Mouse (Mus musculus): Measurements from ENCODE around the gene Lman1l. TPM values are rescaled to one million over a fixed set of nuclear protein-coding genes. Genes with fewer than 3 reads are reported as not detected.
A peak's percentile ranks its signal among the peaks of the same experiment; 100 is the strongest.

Gene Lman1l
- polyA plus RNA-seq, 1 experiment from 2014 or later, result not detected

- H3K4me3 ChIP-seq (ENCODE audit: low read depth, low read length), result no peak overlapping the region
- no peak overlapping the region for H3K4me2 ChIP-seq (ENCODE audit: low read depth)
- H3K9me3 ChIP-seq (ENCODE audit: control insufficient read depth, low read length), result no peaks in the 10 kb centered on the region
- H3K27ac ChIP-seq (ENCODE audit: low read depth, low read length), result no peak overlapping the region
- no peaks in the 10 kb centered on the region for H3K27me3 ChIP-seq (ENCODE audit: control insufficient read depth, insufficient read depth, low read length)
- H3K9ac ChIP-seq (ENCODE audit: low read length), result no peak overlapping the region
- no peak for DNase-seq (ENCODE audit: low spot score)
- no peak for ATAC-seq (ENCODE audit: insufficient read depth, low FRiP score, low TSS enrichment)
- H3K4me1 ChIP-seq (ENCODE audit: control insufficient read depth, insufficient read depth, low read length), result peaks cover 8% of the 10 kb centered on the region
- peaks cover 9% of the 10 kb centered on the region for H3K36me3 ChIP-seq (ENCODE audit: control insufficient read depth, insufficient read depth, low read length)
- WGBS, result 45% methylated on average over 4 of the region's 4 CpGs
These were observed 13.0 kb upstream of the Lman1l start for GRCm38 (mm10) chr9:57633481-57634024.

- no peak; the same call in 1 of the 2 replicates for ATAC-seq (ENCODE audit: insufficient read depth, low FRiP score, low TSS enrichment)
- Histone ChIP-seq H3K36me3 (ENCODE audit: control insufficient read depth, insufficient read depth, low read length) (peaks cover 27% of the 10 kb centered on the region), H3K4me3 (ENCODE audit: low read depth, low read length) (no peak overlapping the region), H3K9ac (ENCODE audit: low read length) (no peak overlapping the region), H3K27ac (ENCODE audit: low read depth, low read length) (0 out of 2 replicates have a peak overlapping the region, but pooled peaks have one; percentile 20), H3K4me2 (ENCODE audit: low read depth) (no peak overlapping the region), H3K4me1 (ENCODE audit: control insufficient read depth, insufficient read depth, low read length) (no peaks in the 10 kb centered on the region), H3K27me3 (ENCODE audit: control insufficient read depth, insufficient read depth, low read length) (no peaks in the 10 kb centered on the region), H3K9me3 (ENCODE audit: control insufficient read depth, low read length) (no peaks in the 10 kb centered on the region)
- DNase-seq (ENCODE audit: low spot score), result peak; percentile 69
- WGBS, result 73% methylated on average over 13 of the region's 14 CpGs
These were observed 8.7 kb upstream of the Lman1l start for GRCm38 (mm10) chr9:57629118-57629874.

GRCm38 (mm10) chr9:57628717-57629116 lies 8.1 kb upstream of the Lman1l start:
- WGBS, result 93% methylated on average over 12 of the region's 12 CpGs
- Histone ChIP-seq H3K27me3 (ENCODE audit: control insufficient read depth, insufficient read depth, low read length) (no peaks in the 10 kb centered on the region), H3K27ac (ENCODE audit: low read depth, low read length) (no peak overlapping the region), H3K9ac (ENCODE audit: low read length) (no peak overlapping the region), H3K4me2 (ENCODE audit: low read depth) (no peak overlapping the region), H3K9me3 (ENCODE audit: control insufficient read depth, low read length) (no peaks in the 10 kb centered on the region), H3K4me3 (ENCODE audit: low read depth, low read length) (no peak overlapping the region), H3K36me3 (ENCODE audit: control insufficient read depth, insufficient read depth, low read length) (peaks cover 27% of the 10 kb centered on the region), H3K4me1 (ENCODE audit: control insufficient read depth, insufficient read depth, low read length) (no peaks in the 10 kb centered on the region)
- ATAC-seq (ENCODE audit: insufficient read depth, low FRiP score, low TSS enrichment) (no peak), DNase-seq (ENCODE audit: low spot score) (no peak)

- DNase-seq (ENCODE audit: low spot score) (no peak), ATAC-seq (ENCODE audit: insufficient read depth, low FRiP score, low TSS enrichment) (no peak)
- Histone ChIP-seq H3K4me2 (ENCODE audit: low read depth) (no peak overlapping the region), H3K9me3 (ENCODE audit: control insufficient read depth, low read length) (no peaks in the 10 kb centered on the region), H3K4me1 (ENCODE audit: control insufficient read depth, insufficient read depth, low read length) (no peaks in the 10 kb centered on the region), H3K9ac (ENCODE audit: low read length) (no peak overlapping the region), H3K36me3 (ENCODE audit: control insufficient read depth, insufficient read depth, low read length) (peaks cover 27% of the 10 kb centered on the region), H3K27me3 (ENCODE audit: control insufficient read depth, insufficient read depth, low read length) (no peaks in the 10 kb centered on the region), H3K27ac (ENCODE audit: low read depth, low read length) (no peak overlapping the region), H3K4me3 (ENCODE audit: low read depth, low read length) (no peak overlapping the region)
- 93% methylated on average over 11 of the region's 11 CpGs for WGBS
These were observed 7.3 kb upstream of the Lman1l start for GRCm38 (mm10) chr9:57627892-57628291.

GRCm38 (mm10) chr9:57627191-57627590 lies 6.6 kb upstream of the Lman1l start:
- Histone ChIP-seq H3K9me3 (ENCODE audit: control insufficient read depth, low read length) (no peaks in the 10 kb centered on the region), H3K27ac (ENCODE audit: low read depth, low read length) (no peak overlapping the region), H3K36me3 (ENCODE audit: control insufficient read depth, insufficient read depth, low read length) (peaks cover 27% of the 10 kb centered on the region), H3K4me3 (ENCODE audit: low read depth, low read length) (no peak overlapping the region), H3K9ac (ENCODE audit: low read length) (no peak overlapping the region), H3K4me1 (ENCODE audit: control insufficient read depth, insufficient read depth, low read length) (no peaks in the 10 kb centered on the region), H3K27me3 (ENCODE audit: control insufficient read depth, insufficient read depth, low read length) (no peaks in the 10 kb centered on the region), H3K4me2 (ENCODE audit: low read depth) (no peak overlapping the region)
- DNase-seq (ENCODE audit: low spot score), result no peak
- no peak for ATAC-seq (ENCODE audit: insufficient read depth, low FRiP score, low TSS enrichment)
- 92% methylated on average over 17 of the region's 17 CpGs for WGBS

GRCm38 (mm10) chr9:57625674-57626500 lies 5.3 kb upstream of the Lman1l start:
- Histone ChIP-seq H3K4me3 (ENCODE audit: low read depth, low read length) (no peak overlapping the region), H3K27ac (ENCODE audit: low read depth, low read length) (no peak overlapping the region), H3K9ac (ENCODE audit: low read length) (no peak overlapping the region), H3K9me3 (ENCODE audit: control insufficient read depth, low read length) (no peaks in the 10 kb centered on the region), H3K4me2 (ENCODE audit: low read depth) (no peak overlapping the region), H3K36me3 (ENCODE audit: control insufficient read depth, insufficient read depth, low read length) (peaks cover 27% of the 10 kb centered on the region), H3K27me3 (ENCODE audit: control insufficient read depth, insufficient read depth, low read length) (no peaks in the 10 kb centered on the region), H3K4me1 (ENCODE audit: control insufficient read depth, insufficient read depth, low read length) (no peaks in the 10 kb centered on the region)
- DNase-seq (ENCODE audit: low spot score) (no peak), ATAC-seq (ENCODE audit: insufficient read depth, low FRiP score, low TSS enrichment) (no peak)
- WGBS, result 86% methylated on average over 15 of the region's 15 CpGs

GRCm38 (mm10) chr9:57624295-57624694 lies 3.7 kb upstream of the Lman1l start:
- 90% methylated on average over 7 of the region's 7 CpGs for WGBS
- ATAC-seq (ENCODE audit: insufficient read depth, low FRiP score, low TSS enrichment), result no peak
- H3K36me3 ChIP-seq (ENCODE audit: control insufficient read depth, insufficient read depth, low read length), result peaks cover 22% of the 10 kb centered on the region

GRCm38 (mm10) chr9:57618854-57619253 lies 1.7 kb downstream of the Lman1l start:
- no peak overlapping the region for H3K27ac ChIP-seq (ENCODE audit: low read depth, low read length)
- no peak for ATAC-seq (ENCODE audit: insufficient read depth, low FRiP score, low TSS enrichment)
- H3K9me3 ChIP-seq (ENCODE audit: control insufficient read depth, low read length), result no peaks in the 10 kb centered on the region
- no peaks in the 10 kb centered on the region for H3K27me3 ChIP-seq (ENCODE audit: control insufficient read depth, insufficient read depth, low read length)
- H3K4me1 ChIP-seq (ENCODE audit: control insufficient read depth, insufficient read depth, low read length), result no peaks in the 10 kb centered on the region
- no peak overlapping the region for H3K9ac ChIP-seq (ENCODE audit: low read length)
- no peak overlapping the region for H3K4me3 ChIP-seq (ENCODE audit: low read depth, low read length)
- WGBS, result 84% methylated on average over 8 of the region's 8 CpGs
- no peaks in the 10 kb centered on the region for H3K36me3 ChIP-seq (ENCODE audit: control insufficient read depth, insufficient read depth, low read length)
- no peak overlapping the region for H3K4me2 ChIP-seq (ENCODE audit: low read depth)
- no peak for DNase-seq (ENCODE audit: low spot score)

More at GRCm38 (mm10) chr9:57624295-57624694, 3.7 kb upstream of the Lman1l start:
- no peaks in the 10 kb centered on the region for H3K9me3 ChIP-seq (ENCODE audit: control insufficient read depth, low read length)
- DNase-seq (ENCODE audit: low spot score), result no peak
- H3K9ac ChIP-seq (ENCODE audit: low read length), result no peak overlapping the region
- H3K4me2 ChIP-seq (ENCODE audit: low read depth), result no peak overlapping the region
- no peaks in the 10 kb centered on the region for H3K4me1 ChIP-seq (ENCODE audit: control insufficient read depth, insufficient read depth, low read length)
- H3K4me3 ChIP-seq (ENCODE audit: low read depth, low read length), result no peak overlapping the region
- no peaks in the 10 kb centered on the region for H3K27me3 ChIP-seq (ENCODE audit: control insufficient read depth, insufficient read depth, low read length)
- H3K27ac ChIP-seq (ENCODE audit: low read depth, low read length), result no peak overlapping the region

All from neural tube, embryonic 11.5 days (tissue).